Mouse (Mus musculus): ENCODE measurements around the gene Fgfr2.

Gene Fgfr2

DNA sequence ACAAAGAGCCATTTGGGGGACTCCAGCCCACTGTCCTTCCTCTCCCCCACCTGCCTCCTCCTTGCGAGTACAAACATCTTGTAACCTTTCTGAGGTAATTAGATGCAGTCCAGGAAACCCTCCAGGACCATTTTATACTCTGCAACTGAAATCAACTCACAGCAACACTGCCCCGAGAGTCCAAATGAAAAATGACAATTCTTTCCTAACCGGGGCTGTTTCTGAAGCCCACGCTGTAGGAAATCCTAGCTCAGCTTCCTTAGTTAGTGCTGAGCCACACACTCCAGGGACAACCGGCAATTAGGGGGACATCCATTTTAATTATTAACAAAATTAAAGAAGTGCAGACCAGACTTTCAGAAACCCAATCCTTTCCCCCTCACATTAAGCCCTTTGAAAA is 2863.1 kb downstream of the Fgfr2 start:
- Histone ChIP-seq H3K36me3 (ENCODE audit: control insufficient read depth, insufficient read depth, low read length, poor library complexity, severe bottlenecking) (no peaks in the 10 kb centered on the region), H3K27me3 (ENCODE audit: control insufficient read depth, insufficient read depth, low read length, poor library complexity, severe bottlenecking) (no peaks in the 10 kb centered on the region)
- DNase-seq (ENCODE audit: low read depth, low spot score) = no peak

- H3K36me3 ChIP-seq (ENCODE audit: control insufficient read depth, insufficient read depth, low read length, poor library complexity, severe bottlenecking) = no peaks in the 10 kb centered on the region
- no peaks in the 10 kb centered on the region for H3K27me3 ChIP-seq (ENCODE audit: control insufficient read depth, insufficient read depth, low read length, poor library complexity, severe bottlenecking)
- DNase-seq (ENCODE audit: low read depth, low spot score) = no peak
Observed at GRCm38 (mm10) chr7:130258704-130259295, 2864.3 kb downstream of the Fgfr2 start.

- H3K27me3 ChIP-seq (ENCODE audit: control insufficient read depth, insufficient read depth, low read length, poor library complexity, severe bottlenecking) = no peaks in the 10 kb centered on the region
- H3K36me3 ChIP-seq (ENCODE audit: control insufficient read depth, insufficient read depth, low read length, poor library complexity, severe bottlenecking) = no peaks in the 10 kb centered on the region
- DNase-seq (ENCODE audit: low read depth, low spot score) = no peak
Observed at GRCm38 (mm10) chr7:130257991-130258703, 2865.0 kb downstream of the Fgfr2 start.

DNA sequence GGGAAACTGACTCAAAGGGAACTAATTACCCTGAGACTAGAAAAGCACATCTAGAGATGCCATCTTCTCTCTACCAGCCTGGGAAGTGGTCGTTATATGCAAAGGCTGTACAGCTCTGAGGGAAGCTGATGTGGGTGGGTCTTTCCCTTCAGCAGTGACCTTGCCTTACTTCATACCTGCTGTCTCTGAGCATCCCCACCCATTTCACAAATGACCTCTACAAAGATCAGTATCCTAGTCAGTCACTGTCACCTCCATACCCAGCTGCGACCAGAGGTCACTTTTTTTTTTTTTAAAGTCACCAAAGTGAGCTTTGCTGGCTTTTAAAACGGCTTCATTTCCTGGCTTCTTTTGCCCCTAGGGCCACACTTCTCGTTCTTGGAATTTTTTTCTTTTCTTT is 2869.9 kb downstream of the Fgfr2 start:
- DNase-seq (ENCODE audit: low read depth, low spot score) = no peak
- Histone ChIP-seq H3K36me3 (ENCODE audit: control insufficient read depth, insufficient read depth, low read length, poor library complexity, severe bottlenecking) (no peaks in the 10 kb centered on the region), H3K27me3 (ENCODE audit: control insufficient read depth, insufficient read depth, low read length, poor library complexity, severe bottlenecking) (no peaks in the 10 kb centered on the region)

DNA sequence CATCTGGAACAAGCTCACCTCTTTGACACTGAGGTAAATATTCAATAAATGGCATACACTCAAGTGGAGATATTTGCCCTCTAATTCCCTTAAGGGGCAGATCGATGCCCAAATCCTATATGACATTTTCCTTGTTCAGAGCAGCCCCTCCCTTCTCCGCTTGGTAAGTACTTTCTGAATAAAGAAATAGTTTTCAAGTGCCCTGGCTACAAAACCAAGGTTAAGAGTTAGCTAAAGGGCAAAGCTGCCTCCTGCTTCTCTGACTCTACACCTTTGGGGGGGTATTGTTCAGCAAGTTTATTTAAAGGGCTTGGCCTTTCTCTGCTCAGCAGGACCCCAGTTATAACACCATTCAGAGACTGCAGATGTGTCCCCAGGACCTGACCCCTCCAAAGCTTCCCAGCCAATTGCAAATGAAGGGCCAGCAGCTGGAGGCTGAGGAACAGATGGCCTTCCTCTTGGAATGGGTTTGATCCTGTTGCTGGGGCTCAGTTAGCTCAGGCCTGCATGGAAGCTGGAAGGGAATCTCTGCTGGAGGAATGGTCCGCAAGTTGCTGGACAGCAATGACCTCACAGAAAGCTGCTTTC is 2871.1 kb downstream of the Fgfr2 start:
- no peaks in the 10 kb centered on the region for H3K36me3 ChIP-seq (ENCODE audit: control insufficient read depth, insufficient read depth, low read length, poor library complexity, severe bottlenecking)
- no peak for DNase-seq (ENCODE audit: low read depth, low spot score)

DNA sequence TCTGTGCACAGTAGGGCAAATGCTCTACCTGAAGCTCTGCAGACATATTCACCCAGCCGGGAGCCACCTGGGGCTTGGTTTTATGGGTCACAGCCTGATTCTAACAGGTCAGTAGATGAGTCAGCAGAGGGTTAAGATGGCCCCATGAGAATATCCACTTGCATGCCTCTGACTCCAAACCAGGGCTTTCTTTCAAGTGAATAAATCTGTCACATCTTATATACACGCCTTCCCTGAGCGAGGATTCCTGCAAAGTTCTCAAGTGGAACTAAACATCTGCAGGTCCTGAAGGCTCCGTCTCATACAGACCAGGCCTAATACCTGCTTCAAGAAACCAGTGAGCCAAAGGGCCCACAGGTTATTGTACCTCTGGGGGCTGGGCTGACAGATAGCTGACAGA is 2872.2 kb downstream of the Fgfr2 start:
- Histone ChIP-seq H3K36me3 (ENCODE audit: control insufficient read depth, insufficient read depth, low read length, poor library complexity, severe bottlenecking) (no peaks in the 10 kb centered on the region), H3K27me3 (ENCODE audit: control insufficient read depth, insufficient read depth, low read length, poor library complexity, severe bottlenecking) (no peaks in the 10 kb centered on the region)
- no peak for DNase-seq (ENCODE audit: low read depth, low spot score)

More for the DNA sequence above, 2871.1 kb downstream of the Fgfr2 start:
- no peaks in the 10 kb centered on the region for H3K27me3 ChIP-seq (ENCODE audit: control insufficient read depth, insufficient read depth, low read length, poor library complexity, severe bottlenecking)

DNA sequence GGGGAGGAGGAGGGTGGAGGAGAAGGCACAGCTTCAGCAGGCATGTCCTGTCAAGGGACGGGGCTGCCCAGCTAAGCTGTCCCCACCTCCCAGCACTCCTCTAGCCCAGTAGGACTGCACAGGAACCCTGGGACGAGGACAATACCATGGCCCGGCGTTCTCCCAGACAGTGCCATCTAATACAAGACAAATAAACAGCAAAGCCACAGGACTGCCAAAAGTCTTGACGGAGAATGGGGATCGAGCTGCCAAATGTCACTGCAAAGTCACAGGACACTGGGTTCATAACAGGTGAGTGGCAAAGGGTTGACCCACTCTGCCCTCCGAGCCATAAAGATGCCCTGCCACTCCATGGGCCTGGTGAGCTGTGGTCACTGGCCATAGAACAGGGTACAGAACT is 2874.7 kb downstream of the Fgfr2 start:
- no peak for DNase-seq (ENCODE audit: low read depth, low spot score)
- H3K27me3 ChIP-seq (ENCODE audit: control insufficient read depth, insufficient read depth, low read length, poor library complexity, severe bottlenecking) = no peaks in the 10 kb centered on the region
- no peaks in the 10 kb centered on the region for H3K36me3 ChIP-seq (ENCODE audit: control insufficient read depth, insufficient read depth, low read length, poor library complexity, severe bottlenecking)

DNA sequence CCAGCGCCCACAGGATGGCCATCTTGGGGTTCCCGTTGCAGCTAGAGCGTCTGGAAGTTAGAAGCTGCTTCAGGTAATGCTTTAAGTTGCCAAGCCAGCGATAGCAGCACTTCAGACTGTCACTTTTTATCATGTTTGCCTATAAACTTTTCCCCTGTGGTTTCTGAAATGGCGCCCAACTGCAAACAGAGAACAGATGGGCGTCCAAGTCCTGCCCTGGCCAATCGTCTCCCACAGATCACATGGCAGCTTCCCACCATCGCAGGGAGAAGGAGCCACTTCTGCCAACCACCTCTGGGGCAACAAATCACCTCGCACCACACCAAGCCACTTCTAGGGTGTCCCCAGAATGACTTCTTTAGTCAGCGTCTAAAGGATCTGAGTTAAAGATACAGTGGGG is 2875.3 kb downstream of the Fgfr2 start:
- no peak for DNase-seq (ENCODE audit: low read depth, low spot score)
- no peaks in the 10 kb centered on the region for H3K27me3 ChIP-seq (ENCODE audit: control insufficient read depth, insufficient read depth, low read length, poor library complexity, severe bottlenecking)
- no peaks in the 10 kb centered on the region for H3K36me3 ChIP-seq (ENCODE audit: control insufficient read depth, insufficient read depth, low read length, poor library complexity, severe bottlenecking)

- H3K36me3 ChIP-seq (ENCODE audit: control insufficient read depth, insufficient read depth, low read length, poor library complexity, severe bottlenecking) = no peaks in the 10 kb centered on the region
- no peak for DNase-seq (ENCODE audit: low read depth, low spot score)
- no peaks in the 10 kb centered on the region for H3K27me3 ChIP-seq (ENCODE audit: control insufficient read depth, insufficient read depth, low read length, poor library complexity, severe bottlenecking)
Observed at GRCm38 (mm10) chr7:130246483-130246882, 2876.7 kb downstream of the Fgfr2 start.

GRCm38 (mm10) chr7:130244545-130244944 is 2878.6 kb downstream of the Fgfr2 start:
- DNase-seq (ENCODE audit: low read depth, low spot score) = no peak
- H3K27me3 ChIP-seq (ENCODE audit: control insufficient read depth, insufficient read depth, low read length, poor library complexity, severe bottlenecking) = no peaks in the 10 kb centered on the region
- H3K36me3 ChIP-seq (ENCODE audit: control insufficient read depth, insufficient read depth, low read length, poor library complexity, severe bottlenecking) = no peaks in the 10 kb centered on the region

GRCm38 (mm10) chr7:130243811-130244210 is 2879.3 kb downstream of the Fgfr2 start:
- DNase-seq (ENCODE audit: low read depth, low spot score) = no peak
- Histone ChIP-seq H3K36me3 (ENCODE audit: control insufficient read depth, insufficient read depth, low read length, poor library complexity, severe bottlenecking) (no peaks in the 10 kb centered on the region), H3K27me3 (ENCODE audit: control insufficient read depth, insufficient read depth, low read length, poor library complexity, severe bottlenecking) (no peaks in the 10 kb centered on the region)

GRCm38 (mm10) chr7:130240191-130240590 is 2883.0 kb downstream of the Fgfr2 start:
- no peaks in the 10 kb centered on the region for H3K36me3 ChIP-seq (ENCODE audit: control insufficient read depth, insufficient read depth, low read length, poor library complexity, severe bottlenecking)

GRCm38 (mm10) chr7:130237244-130237643 is 2885.9 kb downstream of the Fgfr2 start:
- no peaks in the 10 kb centered on the region for H3K36me3 ChIP-seq (ENCODE audit: control insufficient read depth, insufficient read depth, low read length, poor library complexity, severe bottlenecking)
- no peak for DNase-seq (ENCODE audit: low read depth, low spot score)
- H3K27me3 ChIP-seq (ENCODE audit: control insufficient read depth, insufficient read depth, low read length, poor library complexity, severe bottlenecking) = no peaks in the 10 kb centered on the region

More at GRCm38 (mm10) chr7:130240191-130240590, 2883.0 kb downstream of the Fgfr2 start:
- DNase-seq (ENCODE audit: low read depth, low spot score) = no peak
- H3K27me3 ChIP-seq (ENCODE audit: control insufficient read depth, insufficient read depth, low read length, poor library complexity, severe bottlenecking) = no peaks in the 10 kb centered on the region

DNA sequence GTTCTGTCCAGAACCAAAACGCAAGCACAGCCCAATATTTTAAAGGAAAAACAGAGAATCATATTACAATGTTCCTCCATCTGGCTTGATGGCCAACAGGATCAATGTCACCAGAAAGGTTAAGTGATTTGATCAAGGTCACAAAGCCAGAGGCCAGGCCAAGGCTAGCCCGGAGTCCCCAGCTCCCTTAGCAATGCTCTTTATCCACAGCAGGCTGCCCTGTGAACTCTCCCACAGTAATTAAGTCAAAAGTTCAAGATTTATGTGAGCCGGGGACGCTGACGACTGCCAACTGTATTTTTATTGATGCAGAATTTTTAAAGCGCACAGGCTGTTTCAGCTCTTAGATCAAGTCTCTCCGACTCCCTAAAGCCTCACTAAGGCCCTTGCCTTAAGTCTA is 2889.4 kb downstream of the Fgfr2 start:
- Histone ChIP-seq H3K27me3 (ENCODE audit: control insufficient read depth, insufficient read depth, low read length, poor library complexity, severe bottlenecking) (no peaks in the 10 kb centered on the region), H3K36me3 (ENCODE audit: control insufficient read depth, insufficient read depth, low read length, poor library complexity, severe bottlenecking) (no peaks in the 10 kb centered on the region)
- no peak for DNase-seq (ENCODE audit: low read depth, low spot score)

- no peaks in the 10 kb centered on the region for H3K27me3 ChIP-seq (ENCODE audit: control insufficient read depth, insufficient read depth, low read length, poor library complexity, severe bottlenecking)
- no peaks in the 10 kb centered on the region for H3K36me3 ChIP-seq (ENCODE audit: control insufficient read depth, insufficient read depth, low read length, poor library complexity, severe bottlenecking)
- DNase-seq (ENCODE audit: low read depth, low spot score) = no peak
Observed at GRCm38 (mm10) chr7:130230034-130230433, 2893.1 kb downstream of the Fgfr2 start.
